Mouse (Mus musculus): ENCODE data around the gene Wasf1. TPM values are rescaled to one million over a fixed set of nuclear protein-coding genes. Genes with fewer than 3 reads are reported as not detected.

The Wasf1 gene
- polyA plus RNA-seq, 1 experiment = 0.93 TPM

DNA sequence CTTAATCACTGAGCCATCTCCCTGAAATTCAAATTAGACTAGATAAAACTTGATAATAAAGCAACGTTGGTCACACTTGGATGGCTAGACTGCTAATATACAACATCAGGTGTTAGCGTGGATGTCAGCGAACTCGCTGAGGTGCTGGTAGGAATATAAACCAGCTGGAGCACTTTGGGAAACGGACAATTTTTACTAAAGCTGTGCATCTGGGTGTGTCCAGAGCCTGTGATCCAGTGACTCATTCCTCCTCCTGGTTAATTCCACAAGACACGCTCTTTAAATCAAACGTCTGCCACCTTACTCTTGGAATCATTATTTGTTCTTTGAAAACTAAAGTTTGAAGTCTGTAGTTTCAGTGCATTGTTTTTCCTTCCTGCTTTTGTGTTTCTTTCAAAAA lies 23.5 kb downstream of the Wasf1 start:
- no peak overlapping the region for H3K27ac ChIP-seq (ENCODE audit: control insufficient read depth, insufficient read depth, low read length)
- whole genome bisulfite sequencing = 91% methylated on average over 7 of the region's 7 CpGs
- H3K36me3 ChIP-seq (ENCODE audit: control insufficient read depth, insufficient read depth, low read length) = no peaks in the 10 kb centered on the region
- no peaks in the 10 kb centered on the region for H3K4me1 ChIP-seq (replicated peaks; ENCODE audit: control insufficient read depth, insufficient read depth, low read length)
- TF ChIP-seq POLR2A (IDR thresholded peaks at IDR 0.05; ENCODE audit: control insufficient read depth, extremely low read depth, insufficient read depth, low read length, poor library complexity) (no peak), CTCF (IDR thresholded peaks at IDR 0.05; ENCODE audit: borderline replicate concordance, control insufficient read depth, extremely low read depth, insufficient read depth, low read length, poor library complexity) (no peak)
- no peak overlapping the region for H3K4me3 ChIP-seq (ENCODE audit: control insufficient read depth, insufficient read depth, low read length)
- DNase-seq = no peak
- no peaks in the 10 kb centered on the region for H3K27me3 ChIP-seq (ENCODE audit: control insufficient read depth, insufficient read depth, low read length)

DNA sequence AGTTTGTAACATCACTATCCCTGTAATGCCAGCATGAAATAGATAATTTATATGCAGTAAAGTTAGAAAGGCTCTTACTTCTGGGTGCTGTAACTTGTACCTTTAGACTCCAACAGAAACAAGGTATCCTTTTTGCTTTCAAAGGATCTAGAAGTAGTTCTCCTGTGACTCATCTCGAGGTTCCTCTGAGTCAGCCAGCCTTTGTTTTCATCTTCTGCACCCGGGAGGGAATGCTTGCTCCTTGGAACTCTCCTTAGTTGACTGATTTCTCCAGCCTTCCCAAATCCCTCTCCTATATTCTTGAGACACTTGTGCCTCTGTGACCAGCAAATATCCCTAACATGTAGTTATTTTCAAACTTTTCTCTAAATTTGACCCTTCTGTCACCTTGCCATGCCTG lies 25.3 kb downstream of the Wasf1 start:
- DNase-seq = no peak
- TF ChIP-seq CTCF (IDR thresholded peaks at IDR 0.05; ENCODE audit: borderline replicate concordance, control insufficient read depth, extremely low read depth, insufficient read depth, low read length, poor library complexity) (no peak), POLR2A (IDR thresholded peaks at IDR 0.05; ENCODE audit: control insufficient read depth, extremely low read depth, insufficient read depth, low read length, poor library complexity) (no peak)
- H3K4me3 ChIP-seq (ENCODE audit: control insufficient read depth, insufficient read depth, low read length) = no peak overlapping the region
- H3K4me1 ChIP-seq (replicated peaks; ENCODE audit: control insufficient read depth, insufficient read depth, low read length) = no peaks in the 10 kb centered on the region
- no peak overlapping the region for H3K27ac ChIP-seq (ENCODE audit: control insufficient read depth, insufficient read depth, low read length)
- H3K36me3 ChIP-seq (ENCODE audit: control insufficient read depth, insufficient read depth, low read length) = no peaks in the 10 kb centered on the region
- WGBS = 34% methylated on average over 2 of the region's 2 CpGs
- H3K27me3 ChIP-seq (ENCODE audit: control insufficient read depth, insufficient read depth, low read length) = no peaks in the 10 kb centered on the region

DNA sequence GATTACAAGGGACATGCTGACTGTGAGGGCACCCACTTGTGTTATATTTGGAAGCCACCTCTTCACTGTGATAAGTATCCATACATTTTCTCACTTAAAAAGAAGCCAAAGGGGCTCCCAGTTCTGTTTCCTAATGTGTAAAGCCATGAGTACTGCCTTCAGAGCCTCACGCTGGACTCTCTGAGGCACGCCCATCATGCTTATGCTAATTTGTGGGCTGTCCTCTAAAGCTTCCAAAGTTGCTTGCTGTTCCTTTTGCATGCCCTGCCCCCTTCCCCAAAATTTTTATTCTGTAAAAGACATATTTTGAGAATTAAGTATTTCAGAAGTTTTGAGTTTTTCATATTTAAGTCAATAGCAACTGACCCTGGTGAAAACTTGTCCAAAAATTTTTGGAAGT lies 27.5 kb downstream of the Wasf1 start:
- 80% methylated on average over 2 of the region's 2 CpGs for WGBS
- no peak for DNase-seq
- no peak overlapping the region for H3K27ac ChIP-seq (ENCODE audit: control insufficient read depth, insufficient read depth, low read length)
- no peak overlapping the region for H3K4me3 ChIP-seq (ENCODE audit: control insufficient read depth, insufficient read depth, low read length)
- H3K27me3 ChIP-seq (ENCODE audit: control insufficient read depth, insufficient read depth, low read length) = no peaks in the 10 kb centered on the region
- H3K36me3 ChIP-seq (ENCODE audit: control insufficient read depth, insufficient read depth, low read length) = no peaks in the 10 kb centered on the region
- H3K4me1 ChIP-seq (replicated peaks; ENCODE audit: control insufficient read depth, insufficient read depth, low read length) = no peaks in the 10 kb centered on the region
- TF ChIP-seq POLR2A (IDR thresholded peaks at IDR 0.05; ENCODE audit: control insufficient read depth, extremely low read depth, insufficient read depth, low read length, poor library complexity) = no peak
- no peak for TF ChIP-seq CTCF (IDR thresholded peaks at IDR 0.05; ENCODE audit: borderline replicate concordance, control insufficient read depth, extremely low read depth, insufficient read depth, low read length, poor library complexity)

DNA sequence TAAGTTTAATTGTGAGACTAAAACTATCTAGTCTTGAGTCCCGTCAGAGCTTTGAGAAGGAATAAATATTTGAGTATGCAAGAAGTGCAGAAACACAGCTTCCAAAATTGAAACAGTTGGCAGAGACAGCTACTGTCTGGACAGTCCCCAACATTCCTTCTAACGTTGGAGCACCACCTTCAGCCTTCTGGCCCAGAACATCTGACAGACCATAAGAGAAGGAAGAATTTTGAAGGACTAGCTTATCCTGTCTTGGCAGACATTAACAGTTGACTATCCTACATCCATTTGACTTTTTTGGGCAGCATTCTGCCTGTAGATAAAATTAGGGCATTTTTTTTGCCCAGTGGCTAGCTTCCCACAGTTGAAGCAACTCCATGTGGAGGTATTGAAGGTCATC lies 32.0 kb downstream of the Wasf1 start:
- H3K27me3 ChIP-seq (ENCODE audit: control insufficient read depth, insufficient read depth, low read length) = no peaks in the 10 kb centered on the region
- 93% methylated on average over 2 of the region's 2 CpGs for WGBS
- DNase-seq = no peak

DNA sequence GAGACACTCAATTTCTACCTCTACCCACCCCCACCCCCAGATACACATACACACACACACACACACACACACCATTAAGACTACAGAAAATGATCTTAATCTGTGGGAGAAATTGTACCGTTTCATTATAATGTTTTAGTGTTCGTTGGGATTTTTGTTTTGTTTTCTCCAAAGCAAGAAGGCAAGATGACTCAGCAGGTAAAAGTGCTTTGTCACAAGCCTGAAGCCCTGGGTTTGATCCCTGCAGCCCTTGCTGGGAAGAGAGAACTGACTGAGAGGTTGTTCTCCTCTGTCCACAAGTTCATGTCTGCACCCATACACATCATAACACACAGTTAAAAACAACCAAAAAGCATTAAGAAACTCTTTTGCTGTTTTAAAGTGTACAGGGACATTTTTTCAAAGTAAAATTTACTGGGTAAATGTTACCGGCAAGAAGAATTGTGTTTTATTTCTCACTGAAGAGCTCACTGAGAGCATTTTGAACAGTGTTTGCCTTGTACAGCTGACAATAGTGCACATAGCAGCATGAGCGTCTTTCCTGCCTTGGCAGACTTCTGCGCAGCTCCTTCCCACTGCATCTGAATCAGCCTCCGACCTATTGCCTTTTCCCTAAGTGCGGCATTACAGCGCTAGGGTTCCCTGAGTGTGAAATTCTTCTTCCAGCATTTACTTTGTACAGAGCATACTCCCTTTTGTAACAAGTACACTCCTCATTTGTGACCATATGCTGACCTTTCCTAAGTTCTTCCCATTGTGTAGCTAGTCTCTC lies 35.6 kb downstream of the Wasf1 start:
- WGBS = 92% methylated on average over 8 of the region's 8 CpGs
- Histone ChIP-seq H3K27me3 (ENCODE audit: control insufficient read depth, insufficient read depth, low read length) (no peaks in the 10 kb centered on the region), H3K27ac (ENCODE audit: control insufficient read depth, insufficient read depth, low read length) (no peak overlapping the region), H3K4me3 (ENCODE audit: control insufficient read depth, insufficient read depth, low read length) (no peak overlapping the region), H3K4me1 (replicated peaks; ENCODE audit: control insufficient read depth, insufficient read depth, low read length) (no peaks in the 10 kb centered on the region), H3K36me3 (ENCODE audit: control insufficient read depth, insufficient read depth, low read length) (no peaks in the 10 kb centered on the region)
- TF ChIP-seq CTCF (IDR thresholded peaks at IDR 0.05; ENCODE audit: borderline replicate concordance, control insufficient read depth, extremely low read depth, insufficient read depth, low read length, poor library complexity) (no peak), POLR2A (IDR thresholded peaks at IDR 0.05; ENCODE audit: control insufficient read depth, extremely low read depth, insufficient read depth, low read length, poor library complexity) (no peak)
- no peak for DNase-seq

More for the DNA sequence above, 32.0 kb downstream of the Wasf1 start:
- Histone ChIP-seq H3K4me1 (replicated peaks; ENCODE audit: control insufficient read depth, insufficient read depth, low read length) (no peaks in the 10 kb centered on the region), H3K4me3 (ENCODE audit: control insufficient read depth, insufficient read depth, low read length) (no peak overlapping the region), H3K36me3 (ENCODE audit: control insufficient read depth, insufficient read depth, low read length) (no peaks in the 10 kb centered on the region), H3K27ac (ENCODE audit: control insufficient read depth, insufficient read depth, low read length) (no peak overlapping the region)
- TF ChIP-seq CTCF (IDR thresholded peaks at IDR 0.05; ENCODE audit: borderline replicate concordance, control insufficient read depth, extremely low read depth, insufficient read depth, low read length, poor library complexity) (no peak), POLR2A (IDR thresholded peaks at IDR 0.05; ENCODE audit: control insufficient read depth, extremely low read depth, insufficient read depth, low read length, poor library complexity) (no peak)

DNA sequence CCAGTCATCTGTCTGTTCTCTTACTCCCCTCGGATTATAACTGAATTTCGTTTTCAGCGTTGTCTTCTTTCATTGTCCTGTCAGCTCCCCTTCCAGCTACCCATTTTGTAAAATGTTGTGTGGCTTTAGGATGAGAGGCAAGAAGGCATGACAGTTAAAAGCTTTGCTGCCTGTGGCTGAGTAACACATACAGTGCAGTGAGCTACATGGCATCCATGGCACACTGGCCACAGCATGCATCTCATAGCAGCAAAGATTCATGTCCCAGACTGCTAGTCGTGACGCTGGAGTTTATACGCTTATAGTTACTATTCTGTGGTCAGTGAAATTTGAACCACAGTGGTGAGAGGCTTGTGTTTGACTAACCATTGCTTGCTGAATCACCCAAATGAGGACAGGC lies 36.2 kb downstream of the Wasf1 start:
- no peaks in the 10 kb centered on the region for H3K4me1 ChIP-seq (replicated peaks; ENCODE audit: control insufficient read depth, insufficient read depth, low read length)
- H3K4me3 ChIP-seq (ENCODE audit: control insufficient read depth, insufficient read depth, low read length) = no peak overlapping the region
- TF ChIP-seq CTCF (IDR thresholded peaks at IDR 0.05; ENCODE audit: borderline replicate concordance, control insufficient read depth, extremely low read depth, insufficient read depth, low read length, poor library complexity) = no peak
- no peak for TF ChIP-seq POLR2A (IDR thresholded peaks at IDR 0.05; ENCODE audit: control insufficient read depth, extremely low read depth, insufficient read depth, low read length, poor library complexity)
- no peaks in the 10 kb centered on the region for H3K27me3 ChIP-seq (ENCODE audit: control insufficient read depth, insufficient read depth, low read length)
- no peak for DNase-seq
- WGBS = 89% methylated on average over 6 of the region's 6 CpGs
- H3K27ac ChIP-seq (ENCODE audit: control insufficient read depth, insufficient read depth, low read length) = no peak overlapping the region
- no peaks in the 10 kb centered on the region for H3K36me3 ChIP-seq (ENCODE audit: control insufficient read depth, insufficient read depth, low read length)
